Mouse (Mus musculus) intestine, embryonic 15.5 days (tissue): ENCODE results near the gene 1700003F12Rik. TPM values are rescaled to one million over a fixed set of nuclear protein-coding genes. Genes with fewer than 3 reads are reported as not detected.

Source experiments
- ATAC-seq: fragments of 200-750 bp; cut with Nextera tagmentation; 2 replicates; pipeline ENCODE4 v1.8.0; 2017; ENCODE audit warnings: moderate TSS enrichment, moderate library complexity
- H3K27ac ChIP-seq: fragments of 300-500 bp; sonication (generic); 2 replicates; pipeline ENCODE4 v1.5.1; 2015; ENCODE audit warnings: mild to moderate bottlenecking, inconsistent platforms
- H3K27me3 ChIP-seq: fragments of 300-500 bp; sonication (generic); replicated peaks from 2 replicates; pipeline ENCODE4 v1.6.1; 2015; ENCODE audit warnings: inconsistent platforms
- H3K36me3 ChIP-seq: fragments of 300-500 bp; sonication (generic); 2 replicates; pipeline ENCODE4 v1.6.1; 2015; ENCODE audit warnings: inconsistent platforms
- H3K4me1 ChIP-seq: fragments of 300-500 bp; sonication (generic); replicated peaks from 2 replicates; pipeline ENCODE4 v1.6.1; 2015; ENCODE audit warnings: inconsistent platforms
- H3K4me2 ChIP-seq: fragments of 300-500 bp; sonication (generic); replicated peaks from 2 replicates; pipeline ENCODE4 v1.6.1; 2015; ENCODE audit warnings: mild to moderate bottlenecking, inconsistent platforms
- H3K4me3 ChIP-seq: fragments of 300-500 bp; sonication (generic); replicated peaks from 2 replicates; pipeline ENCODE4 v1.5.1; 2015; ENCODE audit warnings: inconsistent platforms
- H3K9ac ChIP-seq: fragments of 300-500 bp; sonication (generic); 2 replicates; pipeline ENCODE4 v1.6.1; 2015; ENCODE audit warnings: inconsistent platforms
- H3K9me3 ChIP-seq: fragments of 300-500 bp; sonication (generic); 2 replicates; pipeline ENCODE4 v1.6.1; 2016; ENCODE audit warnings: inconsistent platforms
- WGBS: fragments of 180-500 bp; shearing (Covaris S2); methylation state at CpG from one replicate; pipeline ENCODE4 v1.1.7; 2015; 5-methylcytosine and 5-hydroxymethylcytosine counted together
- polyA plus RNA-seq: library from polyadenylated mRNA; unstranded; fragments of >200 nt; fragmentation: Nextera tagmentation; extraction: Ambion mirVana; gene quantifications from 2 replicates; pipeline ENCODE4 v1.2.1, GENCODE M21; 2015

Gene 1700003F12Rik
- polyA plus RNA-seq, 1 experiment from 2014 or later = 0.57 TPM

- peaks cover 7% of the 10 kb centered on the region for H3K36me3 ChIP-seq
- H3K27me3 ChIP-seq = no peaks in the 10 kb centered on the region
- no peaks in the 10 kb centered on the region for H3K4me1 ChIP-seq
- no peak overlapping the region for H3K27ac ChIP-seq
- 71% methylated on average over 17 of the region's 17 CpGs for WGBS
- no peak for ATAC-seq
- H3K9me3 ChIP-seq = no peaks in the 10 kb centered on the region
- H3K9ac ChIP-seq = no peak overlapping the region
- H3K4me2 ChIP-seq = no peak overlapping the region
- H3K4me3 ChIP-seq = no peak overlapping the region
Measured at GRCm38 (mm10) chr2:154584931-154585601, 38.2 kb downstream of the 1700003F12Rik start.

GRCm38 (mm10) chr2:154586405-154586804, 39.5 kb downstream of the 1700003F12Rik start:
- Histone ChIP-seq H3K36me3 (peaks cover 7% of the 10 kb centered on the region), H3K9ac (no peak overlapping the region), H3K4me3 (no peak overlapping the region), H3K27ac (no peak overlapping the region), H3K4me1 (no peaks in the 10 kb centered on the region), H3K9me3 (no peaks in the 10 kb centered on the region), H3K4me2 (no peak overlapping the region), H3K27me3 (no peaks in the 10 kb centered on the region)
- no peak for ATAC-seq
- 76% methylated on average over 5 of the region's 5 CpGs for WGBS

GRCm38 (mm10) chr2:154589051-154589450, 42.2 kb downstream of the 1700003F12Rik start:
- Histone ChIP-seq H3K4me2 (no peak overlapping the region), H3K36me3 (peaks cover 7% of the 10 kb centered on the region), H3K27me3 (no peaks in the 10 kb centered on the region), H3K9me3 (no peaks in the 10 kb centered on the region), H3K27ac (no peak overlapping the region), H3K4me1 (no peaks in the 10 kb centered on the region), H3K4me3 (no peak overlapping the region), H3K9ac (no peak overlapping the region)
- WGBS = 83% methylated on average over 4 of the region's 4 CpGs
- no peak for ATAC-seq

- H3K27me3 ChIP-seq = no peaks in the 10 kb centered on the region
- no peak for ATAC-seq
- H3K27ac ChIP-seq = no peak overlapping the region
- H3K4me3 ChIP-seq = no peak overlapping the region
- no peaks in the 10 kb centered on the region for H3K4me1 ChIP-seq
- H3K4me2 ChIP-seq = no peak overlapping the region
- WGBS = 80% methylated on average over 3 of the region's 3 CpGs
- H3K9ac ChIP-seq = no peak overlapping the region
- H3K9me3 ChIP-seq = no peaks in the 10 kb centered on the region
- peaks cover 7% of the 10 kb centered on the region for H3K36me3 ChIP-seq
Measured at GRCm38 (mm10) chr2:154591239-154591638, 44.4 kb downstream of the 1700003F12Rik start.

- Histone ChIP-seq H3K9me3 (no peaks in the 10 kb centered on the region), H3K36me3 (no peaks in the 10 kb centered on the region), H3K9ac (no peak overlapping the region), H3K4me2 (no peak overlapping the region), H3K4me3 (no peak overlapping the region), H3K27me3 (no peaks in the 10 kb centered on the region), H3K27ac (no peak overlapping the region), H3K4me1 (no peaks in the 10 kb centered on the region)
- 80% methylated on average over 3 of the region's 3 CpGs for WGBS
- no peak for ATAC-seq
Measured at GRCm38 (mm10) chr2:154593025-154593424, 46.1 kb downstream of the 1700003F12Rik start.

GRCm38 (mm10) chr2:154595775-154596174, 48.9 kb downstream of the 1700003F12Rik start:
- Histone ChIP-seq H3K4me1 (no peaks in the 10 kb centered on the region), H3K36me3 (no peaks in the 10 kb centered on the region), H3K4me3 (no peak overlapping the region), H3K4me2 (no peak overlapping the region), H3K9me3 (no peaks in the 10 kb centered on the region), H3K9ac (no peak overlapping the region), H3K27me3 (no peaks in the 10 kb centered on the region), H3K27ac (no peak overlapping the region)
- WGBS = 81% methylated on average over 5 of the region's 5 CpGs
- no peak for ATAC-seq

- Histone ChIP-seq H3K4me3 (no peak overlapping the region), H3K4me1 (no peaks in the 10 kb centered on the region), H3K27ac (no peak overlapping the region), H3K4me2 (no peak overlapping the region), H3K9me3 (no peaks in the 10 kb centered on the region), H3K9ac (no peak overlapping the region), H3K27me3 (no peaks in the 10 kb centered on the region), H3K36me3 (no peaks in the 10 kb centered on the region)
- WGBS = 88% methylated on average over 3 of the region's 3 CpGs
- no peak for ATAC-seq
Measured at GRCm38 (mm10) chr2:154597399-154597798, 50.5 kb downstream of the 1700003F12Rik start.

Other genes with a start within 250 kb of the 1700003F12Rik start
- gene Bpifb9b, start 239.9 kb upstream of the 1700003F12Rik start, polyA plus RNA-seq = not detected in 2 replicates
- 16.9 and 18.1 TPM in 2 replicates for gene Cdk5rap1, start 174.1 kb upstream of the 1700003F12Rik start, polyA plus RNA-seq
- 4.6 and 5.0 TPM in 2 replicates for gene Snta1, start 139.0 kb upstream of the 1700003F12Rik start, polyA plus RNA-seq
- 25.4 and 26.3 TPM in 2 replicates for gene Cbfa2t2, start 110.6 kb upstream of the 1700003F12Rik start, polyA plus RNA-seq
- gene Actl10, start 4.7 kb downstream of the 1700003F12Rik start, polyA plus RNA-seq = 0.15 TPM in 1 of 2 replicates, not detected in the other
- 1.2 TPM in 2 replicates for gene Necab3, start 11.8 kb downstream of the 1700003F12Rik start, polyA plus RNA-seq
- 16.7 and 18.7 TPM in 2 replicates for gene E2f1, start 22.8 kb downstream of the 1700003F12Rik start, polyA plus RNA-seq
- 28.0 and 32.9 TPM in 2 replicates for gene Pxmp4, start 56.6 kb downstream of the 1700003F12Rik start, polyA plus RNA-seq
- 0.69 and 1.0 TPM in 2 replicates for gene Zfp341, start 66.2 kb downstream of the 1700003F12Rik start, polyA plus RNA-seq
- gene 4930519P11Rik, start 66.4 kb downstream of the 1700003F12Rik start, polyA plus RNA-seq = not detected in 2 replicates
- 36.3 and 36.4 TPM in 2 replicates for gene Chmp4b, start 104.6 kb downstream of the 1700003F12Rik start, polyA plus RNA-seq
- gene Gm14214, start 222.9 kb downstream of the 1700003F12Rik start, polyA plus RNA-seq = not detected in 2 replicates
- 31.6 and 34.6 TPM in 2 replicates for gene Raly, start 244.0 kb downstream of the 1700003F12Rik start, polyA plus RNA-seq
- gene a, start 244.3 kb downstream of the 1700003F12Rik start, polyA plus RNA-seq = 0.63 and 0.73 TPM in 2 replicates